Mouse (Mus musculus) midbrain, embryonic 15.5 days (tissue): Measurements from ENCODE around the gene Egfl6. TPM values are rescaled to one million over a fixed set of nuclear protein-coding genes. Genes with fewer than 3 reads are reported as not detected.

Source experiments
- ATAC-seq: fragments of 200-750 bp; cut with Nextera tagmentation; replicated peaks from 2 replicates; pipeline ENCODE4 v1.8.0; 2017; ENCODE audit warnings: moderate TSS enrichment
- H3K27ac ChIP-seq: fragments of 300-500 bp; sonication (generic); 2 replicates; pipeline ENCODE4 v1.5.1; 2015; ENCODE audit warnings: mild to moderate bottlenecking, inconsistent platforms
- H3K27me3 ChIP-seq: fragments of 300-500 bp; sonication (generic); replicated peaks from 2 replicates; pipeline ENCODE4 v1.6.1; 2015; ENCODE audit warnings: inconsistent platforms
- H3K36me3 ChIP-seq: fragments of 300-500 bp; sonication (generic); replicated peaks from 2 replicates; pipeline ENCODE4 v1.6.1; 2015; ENCODE audit warnings: inconsistent platforms
- H3K4me1 ChIP-seq: fragments of 300-500 bp; sonication (generic); 2 replicates; pipeline ENCODE4 v1.6.1; 2015; ENCODE audit warnings: inconsistent platforms
- H3K4me2 ChIP-seq: fragments of 300-500 bp; sonication (generic); 2 replicates; pipeline ENCODE4 v1.6.1; 2015; ENCODE audit warnings: inconsistent platforms, mild to moderate bottlenecking, moderate library complexity
- H3K4me3 ChIP-seq: fragments of 300-500 bp; sonication (generic); 2 replicates; pipeline ENCODE4 v1.5.1; 2015; ENCODE audit warnings: mild to moderate bottlenecking, inconsistent platforms
- H3K9ac ChIP-seq: fragments of 300-500 bp; sonication (generic); 2 replicates; pipeline ENCODE4 v1.6.1; 2015; ENCODE audit warnings: mild to moderate bottlenecking, inconsistent platforms
- H3K9me3 ChIP-seq: fragments of 300-500 bp; sonication (generic); 2 replicates; pipeline ENCODE4 v1.6.1; 2016; ENCODE audit warnings: inconsistent platforms
- WGBS: fragments of 180-500 bp; shearing (Covaris S2); methylation state at CpG from one replicate; pipeline ENCODE4 v1.1.7; 2015; ENCODE audit warnings: mixed read lengths; 5-methylcytosine and 5-hydroxymethylcytosine counted together
- polyA plus RNA-seq: library from polyadenylated mRNA; unstranded; fragments of >200 nt; fragmentation: Nextera tagmentation; extraction: Ambion mirVana; gene quantifications from 2 replicates; pipeline ENCODE4 v1.2.1, GENCODE M21; 2015

Gene Egfl6
- polyA plus RNA-seq, 1 experiment from 2014 or later: 3.5 TPM

- H3K36me3 ChIP-seq: no peaks in the 10 kb centered on the region
- ATAC-seq: no peak
- no peaks in the 10 kb centered on the region for H3K9me3 ChIP-seq
- no peaks in the 10 kb centered on the region for H3K4me1 ChIP-seq
- no peak overlapping the region for H3K4me3 ChIP-seq
- H3K27ac ChIP-seq: no peak overlapping the region
- no peak overlapping the region for H3K4me2 ChIP-seq
- no peak overlapping the region for H3K9ac ChIP-seq
- no peaks in the 10 kb centered on the region; the same call in 1 of the 2 replicates for H3K27me3 ChIP-seq
- WGBS: 86% methylated on average over 4 of the region's 4 CpGs
These were observed 73.4 kb downstream of the Egfl6 start for GRCm38 (mm10) chrX:166512071-166512470.

- Histone ChIP-seq H3K9me3 (no peaks in the 10 kb centered on the region), H3K9ac (no peak overlapping the region), H3K4me2 (peak overlapping the region; percentile 46; the same call in 1 of the 2 replicates), H3K36me3 (no peaks in the 10 kb centered on the region), H3K27me3 (no peaks in the 10 kb centered on the region; the same call in 1 of the 2 replicates), H3K4me3 (no peak overlapping the region), H3K4me1 (no peaks in the 10 kb centered on the region), H3K27ac (no peak overlapping the region)
- ATAC-seq: no peak
These were observed 74.4 kb downstream of the Egfl6 start for GRCm38 (mm10) chrX:166511107-166511506.

- ATAC-seq: peak; percentile 99
- peak overlapping the region; percentile 46 for H3K4me2 ChIP-seq
- H3K4me3 ChIP-seq: peak overlapping the region; percentile 55
- H3K27ac ChIP-seq: peak overlapping the region; percentile 98
- no peaks in the 10 kb centered on the region for H3K36me3 ChIP-seq
- peak overlapping the region; percentile 73 for H3K9ac ChIP-seq
- no peaks in the 10 kb centered on the region; the same call in 1 of the 2 replicates for H3K27me3 ChIP-seq
- 24% methylated on average over 60 of the region's 65 CpGs for WGBS
- no peaks in the 10 kb centered on the region for H3K9me3 ChIP-seq
- no peaks in the 10 kb centered on the region for H3K4me1 ChIP-seq
These were observed 75.5 kb downstream of the Egfl6 start for GRCm38 (mm10) chrX:166509761-166510738.

GRCm38 (mm10) chrX:166504421-166504820, 81.1 kb downstream of the Egfl6 start:
- Histone ChIP-seq H3K4me3 (no peak overlapping the region), H3K9ac (no peak overlapping the region), H3K4me2 (no peak overlapping the region), H3K27ac (no peak overlapping the region), H3K4me1 (no peaks in the 10 kb centered on the region), H3K27me3 (no peaks in the 10 kb centered on the region), H3K9me3 (no peaks in the 10 kb centered on the region), H3K36me3 (no peaks in the 10 kb centered on the region)
- ATAC-seq: no peak
- WGBS: 61% methylated on average over 2 of the region's 2 CpGs

- Histone ChIP-seq H3K4me1 (no peaks in the 10 kb centered on the region), H3K27me3 (no peaks in the 10 kb centered on the region), H3K9ac (no peak overlapping the region), H3K4me3 (no peak overlapping the region), H3K9me3 (no peaks in the 10 kb centered on the region), H3K27ac (no peak overlapping the region), H3K4me2 (no peak overlapping the region), H3K36me3 (no peaks in the 10 kb centered on the region)
- 83% methylated on average over 1 of the region's 1 CpGs for WGBS
- no peak for ATAC-seq
These were observed 85.9 kb downstream of the Egfl6 start for GRCm38 (mm10) chrX:166499496-166500190.

- Histone ChIP-seq H3K27me3 (no peaks in the 10 kb centered on the region), H3K4me2 (no peak overlapping the region), H3K4me3 (no peak overlapping the region), H3K9ac (no peak overlapping the region), H3K27ac (no peak overlapping the region), H3K36me3 (no peaks in the 10 kb centered on the region), H3K9me3 (no peaks in the 10 kb centered on the region), H3K4me1 (no peaks in the 10 kb centered on the region)
- ATAC-seq: no peak
- 58% methylated on average over 4 of the region's 4 CpGs for WGBS
These were observed 87.7 kb downstream of the Egfl6 start for GRCm38 (mm10) chrX:166497771-166498170.

GRCm38 (mm10) chrX:166495052-166495451, 90.5 kb downstream of the Egfl6 start:
- Histone ChIP-seq H3K36me3 (no peaks in the 10 kb centered on the region), H3K27ac (no peak overlapping the region)

GRCm38 (mm10) chrX:166479365-166479983, 106.0 kb downstream of the Egfl6 start, which contains the start of gene Rab9:
TSS of gene Rab9 (minus strand) at chrX:166479867.
- Histone ChIP-seq H3K4me3 (peak within 1 kb of the TSS; percentile 47), H3K27me3 (no peaks in the 10 kb centered on the region), H3K9me3 (no peaks in the 10 kb centered on the region), H3K4me1 (peaks cover 8% of the 10 kb centered on the region), H3K9ac (peak within 1 kb of the TSS; percentile 50), H3K4me2 (peak within 1 kb of the TSS; percentile 57), H3K36me3 (no peaks in the 10 kb centered on the region), H3K27ac (peak within 1 kb of the TSS; percentile 76)
- 25% methylated on average over 41 of the region's 41 CpGs for WGBS
- ATAC-seq: peak; percentile 99

More at GRCm38 (mm10) chrX:166495052-166495451, 90.5 kb downstream of the Egfl6 start:
- no peaks in the 10 kb centered on the region for H3K27me3 ChIP-seq
- no peak overlapping the region for H3K4me2 ChIP-seq
- H3K9me3 ChIP-seq: no peaks in the 10 kb centered on the region
- H3K9ac ChIP-seq: no peak overlapping the region
- no peak for ATAC-seq
- WGBS: 96% methylated on average over 2 of the region's 2 CpGs
- no peak overlapping the region for H3K4me3 ChIP-seq
- no peaks in the 10 kb centered on the region for H3K4me1 ChIP-seq

- Histone ChIP-seq H3K36me3 (no peaks in the 10 kb centered on the region), H3K4me1 (peaks cover 8% of the 10 kb centered on the region), H3K4me3 (peak overlapping the region; percentile 47), H3K4me2 (peak overlapping the region; percentile 57), H3K27me3 (no peaks in the 10 kb centered on the region), H3K27ac (peak overlapping the region; percentile 76), H3K9me3 (no peaks in the 10 kb centered on the region), H3K9ac (peak overlapping the region; percentile 50)
- WGBS: 18% methylated on average over 28 of the region's 28 CpGs
- ATAC-seq: peak; percentile 70
These were observed 106.7 kb downstream of the Egfl6 start for GRCm38 (mm10) chrX:166478631-166479364.

GRCm38 (mm10) chrX:166477393-166477792, 108.1 kb downstream of the Egfl6 start:
- Histone ChIP-seq H3K4me2 (peak overlapping the region; percentile 57), H3K9me3 (no peaks in the 10 kb centered on the region), H3K4me1 (peaks cover 8% of the 10 kb centered on the region), H3K27me3 (no peaks in the 10 kb centered on the region), H3K27ac (no peak overlapping the region), H3K4me3 (no peak overlapping the region), H3K36me3 (no peaks in the 10 kb centered on the region), H3K9ac (no peak overlapping the region)
- 64% methylated on average over 6 of the region's 6 CpGs for WGBS
- no peak for ATAC-seq
